Mouse (Mus musculus): ENCODE data around the gene Aldh3a2. TPM values are rescaled to one million over a fixed set of nuclear protein-coding genes. Genes with fewer than 3 reads are reported as not detected.

Aldh3a2 gene
- total RNA-seq, 2 experiments from 2014 or later = 40.0 to 42.3 TPM

GRCm38 (mm10) chr11:61274421-61274820, 7.2 kb upstream of the Aldh3a2 start:
- intact Hi-C loops (cut with DNase I) = no loop called here
- no peak for DNase-seq

GRCm38 (mm10) chr11:61273928-61274327, 6.7 kb upstream of the Aldh3a2 start:
- DNase-seq = no peak
- intact Hi-C loops (cut with DNase I) = no loop called here

GRCm38 (mm10) chr11:61271612-61272011, 4.3 kb upstream of the Aldh3a2 start:
- intact Hi-C loops (cut with DNase I) = no loop called here
- DNase-seq = no peak

- no peak for DNase-seq
- intact Hi-C loops (cut with DNase I) = no loop called here
Measured at GRCm38 (mm10) chr11:61270406-61270805, 3.1 kb upstream of the Aldh3a2 start.

GRCm38 (mm10) chr11:61268626-61269349, 1.5 kb upstream of the Aldh3a2 start:
- intact Hi-C loops (cut with DNase I) = no loop called here
- DNase-seq = no peak

GRCm38 (mm10) chr11:61263841-61264240, 3.4 kb downstream of the Aldh3a2 start:
- intact Hi-C loops (cut with DNase I) = no loop called here
- no peak for DNase-seq

DNA sequence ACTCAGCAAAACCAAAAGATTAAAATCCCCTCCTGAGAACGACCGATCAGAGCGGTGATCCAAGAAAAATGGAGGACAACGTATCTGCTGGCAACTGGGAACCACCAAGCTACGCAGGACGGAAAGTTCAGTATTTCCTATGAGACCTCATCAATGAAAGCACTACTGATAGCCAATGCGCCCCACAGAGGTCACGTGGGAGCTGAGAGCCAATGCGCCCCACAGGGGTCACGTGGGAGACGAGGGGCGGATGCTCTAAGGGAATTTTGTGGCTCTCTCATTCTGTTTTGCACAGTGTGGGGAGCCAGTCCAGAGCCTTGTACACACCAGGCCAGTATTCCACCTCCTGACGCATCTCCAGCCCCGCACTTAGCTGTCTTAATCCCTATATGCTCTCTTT, 4.7 kb downstream of the Aldh3a2 start:
- intact Hi-C loops (cut with DNase I) = no loop called here
- no peak for DNase-seq

DNA sequence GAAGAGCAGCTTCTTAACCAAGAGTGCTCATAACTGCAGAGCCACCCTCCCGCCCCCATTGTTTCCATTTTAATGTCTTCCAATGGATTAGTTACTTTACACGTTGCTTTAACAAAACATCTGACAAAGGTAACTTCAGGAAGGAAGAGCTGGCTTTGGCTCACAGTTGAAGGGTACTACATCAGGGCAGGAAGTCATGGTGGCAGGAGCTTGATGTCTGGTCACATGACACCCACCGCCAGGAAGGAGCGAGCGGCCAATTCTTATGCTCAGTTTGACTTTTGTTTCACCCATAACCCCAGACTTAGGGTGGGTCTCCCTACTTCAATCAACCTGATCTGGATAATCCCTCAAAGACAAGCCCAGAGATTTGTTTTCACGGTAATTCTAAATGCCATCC, 8.2 kb downstream of the Aldh3a2 start:
- DNase-seq = no peak
- intact Hi-C loops (cut with DNase I) = no loop called here

- intact Hi-C loops (cut with DNase I) = no loop called here
- DNase-seq = no peak
Measured at GRCm38 (mm10) chr11:61252807-61253206, 14.5 kb downstream of the Aldh3a2 start.

- DNase-seq = no peak
- intact Hi-C loops (cut with DNase I) = no loop called here
Measured at GRCm38 (mm10) chr11:61251741-61252140, 15.5 kb downstream of the Aldh3a2 start.

GRCm38 (mm10) chr11:61244406-61244805, 22.9 kb downstream of the Aldh3a2 start:
- peak; percentile 17 for DNase-seq
- intact Hi-C loops (cut with DNase I) = no loop called here

DNA sequence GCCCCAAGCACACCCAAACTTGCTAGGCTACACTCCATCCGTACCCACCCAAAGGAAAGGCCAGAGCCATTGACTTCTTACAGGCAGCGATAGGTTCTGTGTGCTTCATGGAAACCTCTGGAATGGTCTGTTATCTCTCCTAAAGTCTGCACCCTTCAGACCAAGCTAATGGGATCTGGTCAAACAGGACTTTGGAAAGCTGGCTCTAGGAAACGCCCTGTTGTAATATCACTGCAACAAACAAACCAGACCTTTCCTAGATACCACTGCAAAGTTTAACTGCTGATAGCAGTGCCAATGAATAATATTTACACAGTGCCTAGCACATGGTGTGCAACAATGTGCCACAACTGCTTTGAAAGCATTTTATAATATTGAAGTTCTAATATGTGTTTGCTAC, 31.2 kb downstream of the Aldh3a2 start:
- no peak for DNase-seq
- intact Hi-C loops (cut with DNase I) = no loop called here

GRCm38 (mm10) chr11:61234174-61234573, 33.1 kb downstream of the Aldh3a2 start:
- no peak for DNase-seq
- intact Hi-C loops (cut with DNase I) = loop anchor here (5.0 kb wide), 1 partner anchor 178 kb away; no protein-coding TSS in a partner anchor

GRCm38 (mm10) chr11:61231329-61231728, 35.9 kb downstream of the Aldh3a2 start:
- peak; percentile 62 for DNase-seq

GRCm38 (mm10) chr11:61228406-61228805, 38.9 kb downstream of the Aldh3a2 start:
- DNase-seq = no peak
- intact Hi-C loops (cut with DNase I) = no loop called here

More at GRCm38 (mm10) chr11:61231329-61231728, 35.9 kb downstream of the Aldh3a2 start:
- intact Hi-C loops (cut with DNase I) = loop anchor here (5.0 kb wide), 1 partner anchor 181 kb away; no protein-coding TSS in a partner anchor

DNA sequence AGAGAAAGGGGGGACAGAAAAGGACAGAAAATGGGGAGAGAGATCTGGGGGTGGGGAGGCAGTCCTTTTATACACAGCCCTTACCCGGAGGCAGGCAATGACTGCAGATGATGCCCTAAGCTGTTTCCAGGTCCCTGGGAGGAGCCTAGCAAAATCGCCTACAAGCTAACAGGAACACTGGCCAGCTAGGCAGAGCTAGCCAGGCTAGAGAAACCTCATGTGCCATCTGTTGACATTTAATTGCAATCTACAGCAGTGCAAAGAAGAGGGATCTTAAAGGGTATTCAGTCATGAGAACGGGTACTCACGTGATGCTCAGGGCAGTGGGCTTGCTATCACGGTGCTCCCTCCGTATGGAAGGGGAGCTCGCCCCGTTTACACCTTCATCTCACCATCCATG, 39.4 kb downstream of the Aldh3a2 start:
- DNase-seq = peak; percentile 48
- intact Hi-C loops (cut with DNase I) = no loop called here

- DNase-seq = peak; percentile 93
- intact Hi-C loops (cut with DNase I) = no loop called here
Measured at GRCm38 (mm10) chr11:61225941-61226412, 41.3 kb downstream of the Aldh3a2 start.

DNA sequence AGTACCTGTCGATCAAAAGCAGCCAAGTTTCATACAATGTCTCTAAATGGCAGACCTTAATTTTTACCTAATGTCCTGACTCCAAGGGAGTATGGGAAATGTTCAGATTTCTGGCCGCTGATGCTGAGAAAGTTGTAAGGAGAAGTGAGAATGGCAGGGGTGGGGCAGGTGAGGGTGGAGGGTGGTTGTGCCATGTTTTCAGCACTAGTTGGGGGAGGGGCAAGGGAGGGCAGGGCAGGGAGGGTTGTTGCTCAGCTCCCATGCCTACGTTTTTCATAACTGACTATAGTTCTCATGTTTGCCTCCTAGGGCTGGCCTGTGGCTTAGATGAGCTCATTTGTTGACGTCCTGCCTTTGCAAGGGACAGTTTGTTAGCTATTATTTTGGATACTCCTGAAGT, 41.8 kb downstream of the Aldh3a2 start:
- peak; percentile 21 for DNase-seq
- intact Hi-C loops (cut with DNase I) = no loop called here

GRCm38 (mm10) chr11:61224907-61225306, 42.4 kb downstream of the Aldh3a2 start:
- DNase-seq = no peak
- intact Hi-C loops (cut with DNase I) = no loop called here

GRCm38 (mm10) chr11:61224234-61224744, 43.0 kb downstream of the Aldh3a2 start:
- intact Hi-C loops (cut with DNase I) = no loop called here

DNA sequence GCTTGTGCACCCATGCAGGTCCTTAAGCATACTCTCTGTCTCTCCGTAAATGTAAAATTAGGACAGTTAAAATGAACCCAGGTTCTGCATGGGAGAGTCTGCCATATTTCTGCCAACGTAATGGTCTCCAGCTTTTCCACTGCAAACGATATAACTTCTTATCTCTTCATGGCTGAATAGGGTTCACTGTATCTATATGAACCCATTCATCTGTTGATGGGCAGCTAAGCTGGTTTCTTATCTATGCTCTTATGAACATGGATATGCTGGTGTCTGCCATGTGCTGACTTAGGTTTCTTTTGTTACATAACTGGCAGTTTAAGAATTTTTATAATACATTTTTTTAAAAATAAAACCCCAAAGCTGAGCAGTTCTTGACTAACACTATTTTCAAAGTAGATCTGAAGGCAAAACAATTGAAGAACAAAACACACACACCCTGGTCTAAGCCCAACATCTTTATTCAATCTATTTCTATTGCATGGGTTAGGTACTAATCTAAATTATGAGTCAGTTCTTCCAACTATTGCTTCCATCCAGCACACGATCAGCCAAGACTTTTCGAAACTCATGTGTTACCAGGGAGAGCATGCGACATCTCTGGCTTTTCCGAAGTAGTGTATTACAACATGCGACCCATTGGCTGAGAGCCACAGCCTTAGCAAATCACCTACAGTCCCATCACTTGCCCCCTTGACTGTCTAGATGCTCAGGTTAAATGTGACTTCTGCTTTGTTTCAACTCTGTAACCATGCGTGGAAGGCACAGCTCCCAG, 44.1 kb downstream of the Aldh3a2 start:
- intact Hi-C loops (cut with DNase I) = no loop called here
- DNase-seq = no peak

More at GRCm38 (mm10) chr11:61224234-61224744, 43.0 kb downstream of the Aldh3a2 start:
- DNase-seq = no peak

- intact Hi-C loops (cut with DNase I) = no loop called here
- DNase-seq = no peak
Measured at GRCm38 (mm10) chr11:61222007-61222406, 45.3 kb downstream of the Aldh3a2 start.
